Mouse (Mus musculus) heart, postnatal 0 days (tissue): ENCODE data around the gene Agl.

Source experiments
- CTCF ChIP-seq: IDR thresholded peaks from 2 replicates; pipeline ENCODE4 v1.5.1; 2016; ENCODE audit warnings: antibody characterized with exemption, control low read depth, low read depth
- EP300 ChIP-seq: IDR thresholded peaks from 2 replicates; pipeline ENCODE4 v1.6.1; 2016; ENCODE audit warnings: antibody characterized with exemption, low read depth

DNA sequence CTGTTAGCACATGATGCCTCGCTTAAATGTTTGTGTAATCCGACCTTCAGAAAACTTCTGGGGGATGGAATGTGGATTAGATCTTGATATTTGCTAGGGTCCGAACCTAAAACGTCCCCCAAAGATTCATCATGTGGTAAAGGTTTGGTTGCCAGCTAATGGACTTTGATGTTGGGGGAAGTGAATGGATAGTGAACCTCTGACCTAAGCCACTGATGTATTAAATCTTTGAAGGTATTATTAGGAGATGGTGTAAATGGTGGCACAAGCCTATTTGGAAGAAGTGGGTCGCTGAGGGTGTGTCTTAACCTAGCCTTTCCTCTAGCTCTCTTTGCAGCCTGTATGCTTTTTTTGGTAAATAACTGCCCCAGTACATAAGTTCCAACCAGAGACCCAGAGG lies 94.9 kb downstream of the Agl start:
- no peak for TF ChIP-seq CTCF
- no peak for TF ChIP-seq EP300
